Mouse (Mus musculus): Measurements from ENCODE around the gene 4933427D14Rik.

Gene 4933427D14Rik

GRCm38 (mm10) chr11:72207204-72207833 is at the start of gene 4933427D14Rik, which contains the start of gene Txndc17:
TSS of gene 4933427D14Rik (minus strand) at chr11:72207459.
TSS of gene Txndc17 (plus strand) at chr11:72207547.
- DNase-seq (ENCODE audit: low read depth, low spot score): peak; percentile 73

GRCm38 (mm10) chr11:72256441-72256840 is 49.2 kb upstream of the 4933427D14Rik start:
- no peak for DNase-seq (ENCODE audit: low read depth, low spot score)

GRCm38 (mm10) chr11:72255629-72256028 is 48.4 kb upstream of the 4933427D14Rik start:
- DNase-seq (ENCODE audit: low read depth, low spot score): no peak

GRCm38 (mm10) chr11:72245196-72245753 is 38.0 kb upstream of the 4933427D14Rik start:
- no peak for DNase-seq (ENCODE audit: low read depth, low spot score)

GRCm38 (mm10) chr11:72240062-72240860 is 33.0 kb upstream of the 4933427D14Rik start:
- DNase-seq (ENCODE audit: low read depth, low spot score): no peak

- DNase-seq (ENCODE audit: low read depth, low spot score): no peak
Measured at GRCm38 (mm10) chr11:72234013-72234412, 26.8 kb upstream of the 4933427D14Rik start.

- DNase-seq (ENCODE audit: low read depth, low spot score): no peak
Measured at GRCm38 (mm10) chr11:72232991-72233390, 25.7 kb upstream of the 4933427D14Rik start.

GRCm38 (mm10) chr11:72232068-72232467 is 24.8 kb upstream of the 4933427D14Rik start:
- no peak for DNase-seq (ENCODE audit: low read depth, low spot score)

- DNase-seq (ENCODE audit: low read depth, low spot score): no peak
Measured at GRCm38 (mm10) chr11:72228513-72228912, 21.3 kb upstream of the 4933427D14Rik start.

GRCm38 (mm10) chr11:72226901-72227300 is 19.6 kb upstream of the 4933427D14Rik start:
- DNase-seq (ENCODE audit: low read depth, low spot score): no peak

GRCm38 (mm10) chr11:72226020-72226791 is 18.9 kb upstream of the 4933427D14Rik start:
- no peak for DNase-seq (ENCODE audit: low read depth, low spot score)

- no peak for DNase-seq (ENCODE audit: low read depth, low spot score)
Measured at GRCm38 (mm10) chr11:72224865-72225264, 17.6 kb upstream of the 4933427D14Rik start.

GRCm38 (mm10) chr11:72223414-72223813 is 16.2 kb upstream of the 4933427D14Rik start:
- no peak for DNase-seq (ENCODE audit: low read depth, low spot score)

- peak; percentile 54 for DNase-seq (ENCODE audit: low read depth, low spot score)
Measured at GRCm38 (mm10) chr11:72221278-72221677, 14.0 kb upstream of the 4933427D14Rik start.

GRCm38 (mm10) chr11:72217116-72217515 is 9.9 kb upstream of the 4933427D14Rik start:
- no peak for DNase-seq (ENCODE audit: low read depth, low spot score)

- DNase-seq (ENCODE audit: low read depth, low spot score): peak; percentile 46
Measured at GRCm38 (mm10) chr11:72215410-72215797, 8.1 kb upstream of the 4933427D14Rik start, which contains the start of gene Med31. TSS of gene Med31 (minus strand) at chr11:72215592.

- peak; percentile 90 for DNase-seq (ENCODE audit: low read depth, low spot score)
Measured at GRCm38 (mm10) chr11:72214591-72215409, 7.5 kb upstream of the 4933427D14Rik start.

GRCm38 (mm10) chr11:72207834-72208377 is 647 bp upstream of the 4933427D14Rik start:
- DNase-seq (ENCODE audit: low read depth, low spot score): no peak

- no peak for DNase-seq (ENCODE audit: low read depth, low spot score)
Measured at GRCm38 (mm10) chr11:72206341-72207203, 687 bp downstream of the 4933427D14Rik start, which contains the start of gene Gm43951. TSS of gene Gm43951 (minus strand) at chr11:72206840.
